In the genomic region with DNA sequence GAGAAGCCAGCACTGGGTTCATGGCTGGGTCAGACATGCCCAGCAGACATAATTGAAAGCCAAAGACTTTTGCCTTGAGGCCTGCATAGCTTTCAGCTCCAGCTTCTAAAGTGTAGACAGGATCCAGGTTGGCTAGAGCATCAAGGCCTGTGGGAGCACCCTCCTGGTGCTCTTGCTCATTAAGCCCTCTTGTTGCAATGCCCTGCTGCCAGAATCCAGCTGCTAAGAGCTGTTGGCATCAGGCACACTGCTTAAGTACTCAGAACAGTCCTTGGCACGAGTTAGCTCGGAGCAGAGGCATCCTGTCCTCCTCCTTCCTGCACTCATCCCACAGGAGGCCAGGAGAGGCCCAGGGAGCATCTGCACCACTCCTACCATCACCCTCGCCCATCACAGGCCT, we compare ENCODE assay signal across 13 mouse cellular contexts.
"Had no signal": no experiment of that assay in that cellular context is flagged by ENCODE, and none has a peak within 500 bp of the region (broad histone marks: within the 10 kb centered on the region; RNA-seq: fewer than 3 reads in every experiment).

No protein-coding gene starts in this region.

- DNase-seq: layer of hippocampus, adult 9-11 months; layer of hippocampus, postnatal 36 days; liver; liver, embryonic 13.5 days; liver, postnatal 0 days; lung, postnatal 14 days; midbrain, embryonic 14.5 days; thymus, postnatal 4 days had no signal

- H3K27me3 ChIP-seq: limb, embryonic 12.5 days; liver, embryonic 13.5 days; lung, embryonic 15.5 days; neural tube, embryonic 12.5 days had no signal

- H3K4me3 ChIP-seq: limb, embryonic 12.5 days; liver, embryonic 13.5 days; lung, embryonic 15.5 days; neural tube, embryonic 12.5 days had no signal

- H3K9ac ChIP-seq: limb, embryonic 12.5 days; liver, embryonic 13.5 days; liver, postnatal 0 days; lung, embryonic 15.5 days; neural tube, embryonic 12.5 days had no signal

- H3K36me3 ChIP-seq: limb, embryonic 12.5 days; liver, embryonic 13.5 days; lung, embryonic 15.5 days; neural tube, embryonic 12.5 days had no signal

- H3K9me3 ChIP-seq: limb, embryonic 12.5 days; liver, embryonic 13.5 days; lung, embryonic 15.5 days; neural tube, embryonic 12.5 days had no signal

- H3K4me2 ChIP-seq: limb, embryonic 12.5 days; liver, embryonic 13.5 days; lung, embryonic 15.5 days; neural tube, embryonic 12.5 days had no signal

- H3K4me1 ChIP-seq: limb, embryonic 12.5 days; liver, embryonic 13.5 days; lung, embryonic 15.5 days; neural tube, embryonic 12.5 days had no signal

- ATAC-seq: liver, postnatal 0 days had no signal

- H3K27ac ChIP-seq: limb, embryonic 12.5 days; liver, embryonic 13.5 days; lung, embryonic 15.5 days; macrophage; neural tube, embryonic 12.5 days; stomach, postnatal 0 days had no signal
